Mouse (Mus musculus) brain, embryonic 14.5 days (tissue): ENCODE measurements around the gene Ero1lb.

Experiments
- CTCF ChIP-seq: fragments of 200-500 bp; IDR thresholded peaks from 2 replicates; pipeline ENCODE4 v1.5.1; 2012; ENCODE audit warnings: inconsistent platforms, mild to moderate bottlenecking, moderate library complexity, borderline replicate concordance; ENCODE audit not compliant: insufficient read depth, insufficient read length; ENCODE audit errors: extremely low read depth
- POLR2A ChIP-seq: fragments of 200-500 bp; IDR thresholded peaks from 2 replicates; pipeline ENCODE4 v1.6.1; 2012; ENCODE audit warnings: mild to moderate bottlenecking, inconsistent platforms, borderline replicate concordance; ENCODE audit not compliant: poor library complexity, insufficient read depth, insufficient read length, severe bottlenecking; ENCODE audit errors: extremely low read depth

DNA sequence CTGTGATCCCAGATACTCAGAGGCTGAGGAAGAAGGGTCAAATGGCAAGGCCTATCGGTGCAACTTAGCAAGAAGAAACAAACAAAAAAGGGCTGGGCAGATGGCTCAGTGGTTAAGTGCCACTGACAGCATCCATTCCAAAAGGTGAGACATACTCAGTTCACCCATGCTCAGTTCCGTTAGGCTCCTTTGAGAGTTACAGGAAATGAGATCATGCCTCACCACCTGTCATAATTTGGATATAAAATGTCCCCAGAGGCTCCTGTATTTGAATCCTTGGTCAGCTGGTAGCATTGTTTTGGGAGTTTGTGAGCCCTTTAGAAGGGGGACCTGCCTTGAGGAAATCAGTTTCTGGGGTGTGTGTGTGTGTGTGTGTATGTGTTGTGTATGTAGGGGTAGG lies 3.9 kb upstream of the Ero1lb start:
- TF ChIP-seq CTCF (no peak), POLR2A (no peak)
